Mouse (Mus musculus) ovary, postnatal 10 days (tissue): ENCODE results near the gene Olfr410.

Experiments
- DNase-seq: peaks from one replicate; pipeline ENCODE4 v3.0.0; 2022; ENCODE audit warnings: low spot score

Olfr410 gene

GRCm38 (mm10) chr11:74337931-74338330, at the start of gene Olfr410:
Olfr410 (minus strand) TSS chr11:74338031.
- DNase-seq = no peak

- DNase-seq = no peak
Observed at GRCm38 (mm10) chr11:74387203-74387602, 49.4 kb upstream of the Olfr410 start.

GRCm38 (mm10) chr11:74385674-74386073, 47.8 kb upstream of the Olfr410 start:
- DNase-seq = no peak

- DNase-seq = no peak
Observed at GRCm38 (mm10) chr11:74379166-74379873, 41.5 kb upstream of the Olfr410 start.

GRCm38 (mm10) chr11:74376847-74377246, 39.0 kb upstream of the Olfr410 start:
- DNase-seq = no peak

- DNase-seq = peak; percentile 56
Observed at GRCm38 (mm10) chr11:74371393-74372100, 33.7 kb upstream of the Olfr410 start.

GRCm38 (mm10) chr11:74361769-74362168, 23.9 kb upstream of the Olfr410 start, which contains the start of gene Olfr412:
Olfr412 (plus strand) TSS chr11:74362069.
- no peak for DNase-seq

- DNase-seq = no peak
Observed at GRCm38 (mm10) chr11:74352550-74352949, 14.7 kb upstream of the Olfr410 start, which contains the start of gene Olfr411. Olfr411 (minus strand) TSS chr11:74352650.

GRCm38 (mm10) chr11:74328781-74329180, 9.1 kb downstream of the Olfr410 start:
- DNase-seq = no peak

GRCm38 (mm10) chr11:74326044-74326443, 11.8 kb downstream of the Olfr410 start:
- no peak for DNase-seq

- DNase-seq = no peak
Observed at GRCm38 (mm10) chr11:74287256-74287655, 50.6 kb downstream of the Olfr410 start.

GRCm38 (mm10) chr11:74283436-74283835, 54.4 kb downstream of the Olfr410 start, which contains the start of gene Olfr59:
Olfr59 (plus strand) TSS chr11:74283736.
- DNase-seq = no peak
